Mouse (Mus musculus): ENCODE results near the gene Tenm3. TPM values are rescaled to one million over a fixed set of nuclear protein-coding genes. Genes with fewer than 3 reads are reported as not detected.

Tenm3 gene
- total and polyA plus RNA-seq, 3 experiments, result 0.03 to 0.08 (median 0.07) TPM

GRCm38 (mm10) chr8:48633426-48633825 lies 210.3 kb downstream of the Tenm3 start:
- DNase-seq (ENCODE audit: extremely low read depth), result no peak
- Histone ChIP-seq H3K79me2 (replicated peaks; ENCODE audit: control insufficient read depth, extremely low read depth, insufficient read depth, poor library complexity, severe bottlenecking) (no peaks in the 10 kb centered on the region), H3K4me2 (ENCODE audit: insufficient read depth, low read depth, poor library complexity, severe bottlenecking) (no peak overlapping the region), H3K9ac (ENCODE audit: insufficient read depth, low read depth) (no peak overlapping the region), H3K36me3 (replicated peaks in 1 of 2; ENCODE audit: control insufficient read depth in 1 of 2, insufficient read depth in 1 of 2, low read length in 1 of 2) (no peaks in the 10 kb centered on the region), H3K9me3 (replicated peaks; ENCODE audit: low read length) (peaks cover 66% of the 10 kb centered on the region), H3K27ac (ENCODE audit: insufficient read depth, low read depth) (no peak overlapping the region), H3K4me1 (ENCODE audit: control insufficient read depth in 1 of 2, insufficient read depth in 2 of 2) (no peaks in the 10 kb centered on the region), H3K27me3 (replicated peaks) (no peaks in the 10 kb centered on the region), H3K4me3 (replicated peaks in 1 of 3; ENCODE audit: low read depth in 2 of 3, low read length in 2 of 3, poor library complexity in 1 of 3) (no peak overlapping the region)
- dilution Hi-C loops (cut with MboI; ENCODE audit: extremely low pct_ligation_motif_present, extremely low pct_unique_long_range_greater_than_20kb, low sequenced_read_pairs), result no loop called here
- TF ChIP-seq USF2 (conservative IDR thresholded peaks at IDR 0.05; ENCODE audit: low read depth, low read length), result no peak
- no peak for TF ChIP-seq HCFC1 (IDR thresholded peaks at IDR 0.05; ENCODE audit: low read depth, low read length)
- TF ChIP-seq MAFK (IDR thresholded peaks at IDR 0.05; ENCODE audit: insufficient replicate concordance, low read length), result no peak
- TF ChIP-seq MYC (IDR thresholded peaks at IDR 0.05; ENCODE audit: low read depth, low read length), result no peak
- in situ Hi-C loops (cut with MboI; ENCODE audit: low pct_ligation_motif_present, low pct_unique_long_range_greater_than_20kb, low sequenced_read_pairs), result no loop called here

GRCm38 (mm10) chr8:48622517-48623153 lies 221.1 kb downstream of the Tenm3 start:
- no peaks in the 10 kb centered on the region for H3K79me2 ChIP-seq (replicated peaks; ENCODE audit: control insufficient read depth, extremely low read depth, insufficient read depth, poor library complexity, severe bottlenecking)
- H3K9ac ChIP-seq (ENCODE audit: insufficient read depth, low read depth), result no peak overlapping the region
- dilution Hi-C loops (cut with MboI; ENCODE audit: extremely low pct_ligation_motif_present, extremely low pct_unique_long_range_greater_than_20kb, low sequenced_read_pairs) (no loop called here), in situ Hi-C loops (cut with MboI; ENCODE audit: low pct_ligation_motif_present, low pct_unique_long_range_greater_than_20kb, low sequenced_read_pairs) (no loop called here)
- no peak overlapping the region for H3K27ac ChIP-seq (ENCODE audit: insufficient read depth, low read depth)
- no peak for DNase-seq (ENCODE audit: extremely low read depth)
- TF ChIP-seq GABPA (IDR thresholded peaks at IDR 0.05; ENCODE audit: insufficient replicate concordance, low read depth, low read length), result no peak
- TF ChIP-seq HCFC1 (IDR thresholded peaks at IDR 0.05; ENCODE audit: low read depth, low read length), result no peak
- TF ChIP-seq BHLHE40 (IDR thresholded peaks at IDR 0.05; ENCODE audit: low read depth, low read length), result no peak
- TF ChIP-seq TCF12 (IDR thresholded peaks at IDR 0.05; ENCODE audit: low read depth, low read length), result no peak
- TF ChIP-seq MEF2A (IDR thresholded peaks at IDR 0.05; ENCODE audit: borderline replicate concordance, low read depth, low read length), result no peak
- H3K4me3 ChIP-seq (replicated peaks in 1 of 3; ENCODE audit: low read depth in 2 of 3, low read length in 2 of 3, poor library complexity in 1 of 3), result no peak overlapping the region
- no peaks in the 10 kb centered on the region for H3K4me1 ChIP-seq (ENCODE audit: control insufficient read depth in 1 of 2, insufficient read depth in 2 of 2)
- no peak overlapping the region for H3K4me2 ChIP-seq (ENCODE audit: insufficient read depth, low read depth, poor library complexity, severe bottlenecking)
- H3K27me3 ChIP-seq (replicated peaks), result no peaks in the 10 kb centered on the region
- no peaks in the 10 kb centered on the region for H3K36me3 ChIP-seq (replicated peaks in 1 of 2; ENCODE audit: control insufficient read depth in 1 of 2, insufficient read depth in 1 of 2, low read length in 1 of 2)
- H3K9me3 ChIP-seq (replicated peaks; ENCODE audit: low read length), result peaks cover 59% of the 10 kb centered on the region

GRCm38 (mm10) chr8:48615088-48615487 lies 228.7 kb downstream of the Tenm3 start:
- no peaks in the 10 kb centered on the region for H3K27me3 ChIP-seq (replicated peaks)
- in situ Hi-C loops (cut with MboI; ENCODE audit: low pct_ligation_motif_present, low pct_unique_long_range_greater_than_20kb, low sequenced_read_pairs) (no loop called here), dilution Hi-C loops (cut with MboI; ENCODE audit: extremely low pct_ligation_motif_present, extremely low pct_unique_long_range_greater_than_20kb, low sequenced_read_pairs) (no loop called here)
- peaks cover 72% of the 10 kb centered on the region for H3K9me3 ChIP-seq (replicated peaks; ENCODE audit: low read length)
- no peaks in the 10 kb centered on the region for H3K36me3 ChIP-seq (replicated peaks in 1 of 2; ENCODE audit: control insufficient read depth in 1 of 2, insufficient read depth in 1 of 2, low read length in 1 of 2)
- H3K9ac ChIP-seq (ENCODE audit: insufficient read depth, low read depth), result no peak overlapping the region
- H3K4me2 ChIP-seq (ENCODE audit: insufficient read depth, low read depth, poor library complexity, severe bottlenecking), result no peak overlapping the region
- H3K4me1 ChIP-seq (ENCODE audit: control insufficient read depth in 1 of 2, insufficient read depth in 2 of 2), result no peaks in the 10 kb centered on the region
- TF ChIP-seq ZMIZ1 (IDR thresholded peaks at IDR 0.05; ENCODE audit: low read depth, low read length) (no peak), PAX5 (IDR thresholded peaks at IDR 0.05; ENCODE audit: low read length) (no peak), GABPA (IDR thresholded peaks at IDR 0.05; ENCODE audit: insufficient replicate concordance, low read depth, low read length) (no peak)
- no peak overlapping the region for H3K27ac ChIP-seq (ENCODE audit: insufficient read depth, low read depth)
- no peaks in the 10 kb centered on the region for H3K79me2 ChIP-seq (replicated peaks; ENCODE audit: control insufficient read depth, extremely low read depth, insufficient read depth, poor library complexity, severe bottlenecking)
- no peak for DNase-seq (ENCODE audit: extremely low read depth)
- no peak overlapping the region for H3K4me3 ChIP-seq (replicated peaks in 1 of 3; ENCODE audit: low read depth in 2 of 3, low read length in 2 of 3, poor library complexity in 1 of 3)

All from CH12.LX (cell line).